Comparison of ENCODE assay signal across 11 mouse cellular contexts in genomic region chr11:6371376-6372155, GRCm38 (mm10).
"Had no signal": no experiment of that assay in that cellular context is flagged by ENCODE, and none has a peak within 500 bp of the region (broad histone marks: within the 10 kb centered on the region; RNA-seq: fewer than 3 reads in every experiment).

No protein-coding gene starts in this region.

- H3K27me3 ChIP-seq: limb, embryonic 13.5 days; midbrain, embryonic 13.5 days; neural tube, embryonic 12.5 days; stomach, embryonic 15.5 days had no signal

- H3K9me3 ChIP-seq: limb, embryonic 13.5 days; midbrain, embryonic 13.5 days; neural tube, embryonic 12.5 days; stomach, embryonic 15.5 days had no signal

- H3K9ac ChIP-seq: limb, embryonic 13.5 days; liver, embryonic 14.5 days; midbrain, embryonic 13.5 days; neural tube, embryonic 12.5 days; stomach, embryonic 15.5 days had no signal

- H3K27ac ChIP-seq: limb, embryonic 13.5 days; liver, embryonic 14.5 days; midbrain, embryonic 13.5 days; neural tube, embryonic 12.5 days; stomach, embryonic 15.5 days had no signal

- H3K4me2 ChIP-seq: limb, embryonic 13.5 days; midbrain, embryonic 13.5 days; neural tube, embryonic 12.5 days; stomach, embryonic 15.5 days had no signal

- H3K4me3 ChIP-seq: limb, embryonic 13.5 days; midbrain, embryonic 13.5 days; neural tube, embryonic 12.5 days; stomach, embryonic 15.5 days had no signal

- DNase-seq: kidney, postnatal 14 days; left cerebral cortex, postnatal 4 days; lung, adult 18-20 months; lung, postnatal 36 days; retina, postnatal 1 day; thymus, postnatal 4 days had no signal

- H3K4me1 ChIP-seq: midbrain, embryonic 13.5 days; neural tube, embryonic 12.5 days had no signal

- H3K36me3 ChIP-seq: limb, embryonic 13.5 days; midbrain, embryonic 13.5 days; neural tube, embryonic 12.5 days; stomach, embryonic 15.5 days had no signal
